Mouse (Mus musculus) lung, postnatal 0 days (tissue): ENCODE data around the gene Pp2d1.

Experiments used
- CTCF ChIP-seq: IDR thresholded peaks from 2 replicates; pipeline ENCODE4 v1.5.1; 2016; ENCODE audit warnings: antibody characterized with exemption, mild to moderate bottlenecking
- EP300 ChIP-seq: IDR thresholded peaks from 2 replicates; pipeline ENCODE4 v1.6.1; 2016; ENCODE audit warnings: antibody characterized with exemption, mild to moderate bottlenecking, control low read depth

DNA sequence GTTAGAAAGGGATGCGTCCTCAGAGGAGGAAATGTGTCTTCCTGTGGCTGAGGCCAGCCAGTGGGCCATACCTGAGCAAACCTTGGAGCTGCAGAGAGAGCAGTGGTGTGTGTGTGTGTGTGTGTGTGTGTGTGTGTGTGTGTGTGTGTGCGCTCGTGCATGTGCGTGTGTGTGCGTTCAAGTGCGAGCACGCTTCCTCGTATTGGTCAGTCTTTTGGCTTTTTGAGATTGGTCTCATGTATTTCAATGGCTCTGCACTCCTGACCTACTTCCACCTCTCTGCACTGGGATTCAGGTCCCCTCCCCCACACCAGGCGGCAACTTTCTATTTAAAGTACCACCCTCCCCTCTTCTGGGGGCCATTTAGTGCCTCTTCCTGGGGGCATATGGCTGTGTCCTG, 39.5 kb upstream of the Pp2d1 start:
- TF ChIP-seq CTCF (no peak), EP300 (no peak)
